Mouse (Mus musculus) subcutaneous adipose tissue, adult 2 months (tissue): ENCODE results near the gene Ankrd22. TPM values are rescaled to one million over a fixed set of nuclear protein-coding genes. Genes with fewer than 3 reads are reported as not detected.

Experiments
- polyA plus RNA-seq: library from polyadenylated mRNA; depleted of rRNA; stranded (reverse); fragments of >200 nt; gene quantifications from 2 replicates; pipeline ENCODE4 v1.2.3, GENCODE M21; 2012; ENCODE audit warnings: low replicate concordance; rRNA removed

Ankrd22 gene
- polyA plus RNA-seq = 0.12 TPM in 1 of 2 replicates, not detected in the other

DNA sequence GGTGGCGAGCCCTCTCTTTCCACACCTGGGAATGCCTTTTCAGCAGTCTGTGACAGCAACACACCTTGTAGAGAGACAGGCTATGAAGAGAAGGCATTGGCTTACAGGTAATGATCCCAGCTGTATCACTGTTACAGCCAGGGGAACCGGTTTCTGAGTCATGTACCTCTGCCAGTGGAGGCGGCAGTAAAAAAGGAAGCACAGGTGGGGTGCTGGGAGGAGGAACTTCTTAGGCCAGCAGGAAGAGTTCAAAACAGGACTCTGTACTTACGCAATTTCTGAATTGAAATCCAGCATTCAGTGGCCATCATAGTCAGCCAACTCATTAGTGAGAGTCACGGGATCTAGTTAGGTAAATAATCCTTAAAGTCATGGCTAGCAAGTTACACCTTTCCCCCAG, at the start of gene Ankrd22:
Ankrd22 (minus strand) TSS at position 163 of the 400 bp plus-strand sequence.

DNA sequence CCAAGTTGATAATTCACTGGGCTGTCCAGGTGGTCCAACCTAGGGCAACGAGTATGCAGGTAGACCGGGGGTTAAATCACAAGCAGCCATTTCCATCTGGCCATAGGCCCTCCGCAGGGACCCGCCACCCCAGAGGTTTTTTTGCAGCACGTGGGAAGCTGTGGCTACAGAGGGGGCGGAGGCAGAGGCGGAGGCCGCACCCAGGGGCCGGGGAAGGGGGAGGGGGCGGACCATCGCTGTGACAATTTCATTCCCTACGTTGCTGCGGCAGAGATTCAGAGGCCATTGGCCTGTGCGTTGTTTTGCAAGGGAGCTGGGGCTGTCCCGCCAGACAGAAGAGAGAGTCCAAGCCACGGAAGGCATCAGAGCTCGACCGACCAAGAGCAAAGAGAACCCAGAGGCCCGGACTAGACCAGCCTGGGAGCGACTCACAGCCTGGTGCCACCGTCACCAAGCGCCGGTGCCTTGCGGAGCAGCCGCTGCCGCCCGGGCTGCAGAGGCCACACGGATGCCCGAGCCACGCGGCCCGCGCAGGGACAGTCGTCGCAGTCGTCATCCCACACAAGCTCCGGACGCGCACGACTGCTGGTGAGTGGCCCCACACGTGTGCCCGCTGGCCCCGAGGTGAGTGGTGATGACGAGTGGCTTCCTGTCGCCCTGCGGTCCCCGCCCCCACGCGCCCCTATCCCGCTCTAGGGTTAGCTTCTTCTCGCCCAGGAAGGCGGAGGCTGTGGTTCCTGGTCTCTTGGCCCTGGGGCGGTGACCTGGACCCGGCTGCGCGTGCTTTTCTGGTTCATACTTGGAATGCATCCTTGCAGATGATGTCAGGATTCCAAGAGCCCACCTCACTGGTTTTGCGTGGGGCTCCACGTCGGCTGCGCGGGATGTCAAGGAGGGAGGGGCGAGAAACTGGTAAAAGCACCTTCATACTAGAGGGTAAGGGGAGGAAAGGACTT, 26.4 kb upstream of the Ankrd22 start, which contains the start of gene Stambpl1:
Stambpl1 (plus strand) TSS at position 222 of the 956 bp plus-strand sequence.

GRCm38 (mm10) chr19:34100633-34101032, 65.2 kb downstream of the Ankrd22 start, which contains the start of gene Lipm:
Lipm (plus strand) TSS chr19:34100933.

Other genes starting within 250 kb of the Ankrd22 start
- gene Lipf, start 204.9 kb downstream of the Ankrd22 start, polyA plus RNA-seq = 1.1 TPM in 1 of 2 replicates, not detected in the other
- gene Lipk, start 157.8 kb downstream of the Ankrd22 start, polyA plus RNA-seq = 0.12 TPM in 1 of 2 replicates, not detected in the other
- not detected in 2 replicates for gene Lipn, start 98.7 kb downstream of the Ankrd22 start, polyA plus RNA-seq
- not detected in 2 replicates for gene Lipm, start 65.1 kb downstream of the Ankrd22 start, polyA plus RNA-seq
- 10.6 and 14.7 TPM in 2 replicates for gene Stambpl1, start 26.2 kb upstream of the Ankrd22 start, polyA plus RNA-seq
- gene Acta2, start 89.5 kb upstream of the Ankrd22 start, polyA plus RNA-seq = 509 and 3,738 TPM in 2 replicates
- 3.8 and 12.5 TPM in 2 replicates for gene Fas, start 124.6 kb upstream of the Ankrd22 start, polyA plus RNA-seq